Mouse (Mus musculus) spleen, adult 2 months (tissue): ENCODE measurements around the gene Foxs1. TPM values are rescaled to one million over a fixed set of nuclear protein-coding genes. Genes with fewer than 3 reads are reported as not detected.

Experiments
- DNase-seq, 2 experiments: peaks; one replicate each; pipeline versions ENCODE4 v3.0.0 to v3.0.0-alpha.2; 2012 to 2021; ENCODE audit warnings: low spot score in 2 of 2, low read depth in 1 of 2
- H3K27ac ChIP-seq: fragments of 200-500 bp; 2 replicates; pipeline ENCODE4 v1.5.1; 2012; ENCODE audit warnings: low read length, inconsistent platforms; ENCODE audit not compliant: insufficient read depth
- H3K27me3 ChIP-seq: fragments of 200-500 bp; 2 replicates; pipeline ENCODE4 v1.6.1; 2012; ENCODE audit warnings: mild to moderate bottlenecking, moderate library complexity, low read length, inconsistent platforms; ENCODE audit not compliant: control insufficient read depth, insufficient read depth
- H3K36me3 ChIP-seq: fragments of 200-500 bp; 2 replicates; pipeline ENCODE4 v1.6.1; 2012; ENCODE audit warnings: mild to moderate bottlenecking, low read length, inconsistent platforms; ENCODE audit not compliant: control insufficient read depth, insufficient read depth
- H3K4me1 ChIP-seq: fragments of 200-500 bp; 2 replicates; pipeline ENCODE4 v1.6.1; 2011; ENCODE audit warnings: inconsistent platforms; ENCODE audit not compliant: control insufficient read depth, insufficient read depth, insufficient read length
- H3K4me3 ChIP-seq: fragments of 200-500 bp; 2 replicates; pipeline ENCODE4 v1.5.1; 2011; ENCODE audit warnings: mild to moderate bottlenecking, inconsistent platforms; ENCODE audit not compliant: insufficient read depth, insufficient read length; ENCODE audit errors: extremely low read depth
- CTCF ChIP-seq: fragments of 200-500 bp; IDR thresholded peaks from 2 replicates; pipeline ENCODE4 v1.5.1; 2011; ENCODE audit warnings: mild to moderate bottlenecking, inconsistent platforms; ENCODE audit not compliant: insufficient read depth, insufficient read length, insufficient replicate concordance; ENCODE audit errors: extremely low read depth
- POLR2A ChIP-seq: fragments of 200-500 bp; IDR thresholded peaks from 2 replicates; pipeline ENCODE4 v1.6.1; 2011; ENCODE audit warnings: low read depth, low read length, inconsistent platforms
- WGBS: fragments of 180-500 bp; shearing (Covaris S2); methylation state at CpG from one replicate; pipeline ENCODE4 v1.1.7; 2018; 5-methylcytosine and 5-hydroxymethylcytosine counted together
- polyA plus RNA-seq: library from polyadenylated mRNA; depleted of rRNA; stranded (reverse); fragments of >200 nt; gene quantifications from 2 replicates; pipeline ENCODE4 v1.2.3, GENCODE M21; 2012

The Foxs1 gene
- polyA plus RNA-seq, 1 experiment: 12.6 TPM

- no peak overlapping the region for H3K4me3 ChIP-seq
- no peaks in the 10 kb centered on the region for H3K36me3 ChIP-seq
- WGBS: 17% methylated on average over 5 of the region's 5 CpGs
- peak overlapping the region; percentile 5; the same call in 1 of the 2 replicates for H3K27ac ChIP-seq
- no peak for TF ChIP-seq CTCF
- no peak for TF ChIP-seq POLR2A
- no peak for DNase-seq
- H3K27me3 ChIP-seq: no peaks in the 10 kb centered on the region
- peaks cover 11% of the 10 kb centered on the region; the same call in 1 of the 2 replicates for H3K4me1 ChIP-seq
Measured at GRCm38 (mm10) chr2:152904127-152904643, 28.8 kb downstream of the Foxs1 start.

DNA sequence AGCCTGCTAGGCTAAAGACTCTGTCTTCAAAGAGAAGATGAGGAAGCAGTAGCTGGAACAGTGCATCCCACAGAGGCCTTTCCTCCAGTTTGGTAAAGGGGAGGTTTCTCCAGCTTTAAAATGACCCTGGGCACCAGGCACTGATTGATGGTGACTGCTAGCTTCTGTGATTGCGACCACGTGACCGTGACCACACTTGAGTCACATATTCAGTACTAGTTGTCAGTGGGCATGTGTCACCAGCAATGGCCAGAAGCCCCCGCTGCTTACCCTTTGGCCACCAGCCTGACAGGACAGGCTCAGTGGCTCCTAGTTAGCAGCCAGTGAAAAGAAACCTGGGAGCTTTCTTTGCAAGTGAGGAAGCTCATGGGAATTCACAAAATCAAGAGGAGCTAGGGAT lies 29.4 kb downstream of the Foxs1 start:
- WGBS: 62% methylated on average over 4 of the region's 4 CpGs
- H3K4me1 ChIP-seq: peaks cover 11% of the 10 kb centered on the region; the same call in 1 of the 2 replicates
- no peaks in the 10 kb centered on the region for H3K27me3 ChIP-seq

DNA sequence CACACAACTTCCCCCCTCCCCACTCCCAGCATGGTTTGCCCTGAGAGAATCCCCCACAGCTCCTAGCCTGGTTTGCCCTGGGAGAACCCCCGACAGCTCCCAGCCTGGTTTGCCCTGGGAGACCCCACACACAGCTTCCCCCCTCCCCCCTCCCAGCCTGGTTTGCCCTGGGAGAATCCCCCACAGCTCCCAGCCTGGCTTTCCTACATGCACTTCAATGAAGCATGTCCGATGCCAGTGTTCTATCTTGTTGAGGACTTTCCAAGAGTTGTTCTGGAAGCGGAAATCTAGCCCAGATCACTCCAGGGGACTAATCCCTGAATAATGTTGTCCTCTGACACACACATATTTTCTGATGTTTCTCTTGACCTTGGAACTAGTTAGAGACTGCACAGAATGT lies 30.4 kb downstream of the Foxs1 start:
- no peaks in the 10 kb centered on the region for H3K36me3 ChIP-seq
- TF ChIP-seq CTCF (no peak), POLR2A (no peak)
- H3K4me3 ChIP-seq: no peak overlapping the region
- H3K4me1 ChIP-seq: peaks cover 11% of the 10 kb centered on the region; the same call in 1 of the 2 replicates
- whole genome bisulfite sequencing: 78% methylated on average over 3 of the region's 3 CpGs
- H3K27me3 ChIP-seq: no peaks in the 10 kb centered on the region
- DNase-seq: no peak
- no peak overlapping the region for H3K27ac ChIP-seq

More for the DNA sequence above, 29.4 kb downstream of the Foxs1 start:
- TF ChIP-seq CTCF (no peak), POLR2A (no peak)
- no peak for DNase-seq
- Histone ChIP-seq H3K27ac (peak overlapping the region; percentile 5; the same call in 1 of the 2 replicates), H3K4me3 (no peak overlapping the region), H3K36me3 (no peaks in the 10 kb centered on the region)

GRCm38 (mm10) chr2:152901296-152901695 lies 31.7 kb downstream of the Foxs1 start:
- H3K4me3 ChIP-seq: no peak overlapping the region
- DNase-seq: no peak

DNA sequence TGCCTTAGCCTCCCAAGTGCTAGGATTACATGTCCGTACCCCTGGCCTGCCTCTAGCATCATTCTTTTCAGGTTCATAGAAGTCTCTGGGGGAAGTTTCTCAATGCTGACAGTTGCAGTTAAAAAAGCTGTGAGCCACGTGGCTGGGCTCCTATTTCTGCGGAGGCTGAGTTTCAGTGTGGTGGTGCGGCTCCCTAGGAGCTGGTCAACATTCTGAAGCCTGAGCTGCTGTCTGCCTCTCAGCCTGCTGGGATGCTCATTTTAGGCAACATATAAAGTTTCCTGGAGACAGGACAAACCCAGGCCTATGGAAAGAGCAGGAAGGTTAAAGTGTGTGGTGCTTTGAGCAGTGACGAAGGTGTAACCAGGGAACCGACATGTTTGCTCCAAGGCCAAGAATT lies 34.0 kb downstream of the Foxs1 start:
- H3K27me3 ChIP-seq: no peaks in the 10 kb centered on the region
- H3K4me1 ChIP-seq: no peaks in the 10 kb centered on the region; the same call in 1 of the 2 replicates
- no peak for DNase-seq
- H3K36me3 ChIP-seq: no peaks in the 10 kb centered on the region
- 87% methylated on average over 6 of the region's 6 CpGs for WGBS
- no peak overlapping the region for H3K4me3 ChIP-seq
- TF ChIP-seq POLR2A (no peak), CTCF (no peak)
- no peak overlapping the region for H3K27ac ChIP-seq

More at GRCm38 (mm10) chr2:152901296-152901695, 31.7 kb downstream of the Foxs1 start:
- Histone ChIP-seq H3K4me1 (peaks cover 2% of the 10 kb centered on the region; the same call in 1 of the 2 replicates), H3K27me3 (no peaks in the 10 kb centered on the region), H3K36me3 (no peaks in the 10 kb centered on the region), H3K27ac (no peak overlapping the region)
- no peak for TF ChIP-seq POLR2A
- TF ChIP-seq CTCF: no peak
- WGBS: 94% methylated on average over 15 of the region's 15 CpGs

DNA sequence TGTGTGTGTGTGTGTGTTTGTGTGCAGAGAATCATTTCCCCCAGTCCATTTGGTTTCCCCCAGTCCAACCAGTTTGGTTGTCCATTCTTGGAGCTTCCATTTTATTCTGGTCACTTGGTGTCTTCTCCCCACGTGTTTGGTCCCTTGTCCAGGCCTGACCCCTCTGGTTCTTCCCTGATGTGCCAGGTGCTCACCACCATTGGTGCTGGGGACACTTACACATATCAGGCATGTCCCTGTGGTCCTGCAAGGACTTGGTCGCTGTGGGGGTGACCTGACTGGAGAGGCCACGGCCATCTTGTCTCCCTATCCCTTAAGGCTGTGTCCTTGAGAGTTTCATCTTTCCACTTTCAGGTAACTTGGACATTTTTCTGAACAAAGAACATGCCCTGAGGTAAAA lies 36.1 kb downstream of the Foxs1 start:
- no peak overlapping the region for H3K27ac ChIP-seq
- 90% methylated on average over 3 of the region's 3 CpGs for WGBS
- H3K4me1 ChIP-seq: no peaks in the 10 kb centered on the region
- peaks cover 6% of the 10 kb centered on the region; the same call in 1 of the 2 replicates for H3K36me3 ChIP-seq
- no peak for TF ChIP-seq POLR2A
- no peak for TF ChIP-seq CTCF
- no peaks in the 10 kb centered on the region for H3K27me3 ChIP-seq
- DNase-seq: no peak
- H3K4me3 ChIP-seq: no peak overlapping the region

DNA sequence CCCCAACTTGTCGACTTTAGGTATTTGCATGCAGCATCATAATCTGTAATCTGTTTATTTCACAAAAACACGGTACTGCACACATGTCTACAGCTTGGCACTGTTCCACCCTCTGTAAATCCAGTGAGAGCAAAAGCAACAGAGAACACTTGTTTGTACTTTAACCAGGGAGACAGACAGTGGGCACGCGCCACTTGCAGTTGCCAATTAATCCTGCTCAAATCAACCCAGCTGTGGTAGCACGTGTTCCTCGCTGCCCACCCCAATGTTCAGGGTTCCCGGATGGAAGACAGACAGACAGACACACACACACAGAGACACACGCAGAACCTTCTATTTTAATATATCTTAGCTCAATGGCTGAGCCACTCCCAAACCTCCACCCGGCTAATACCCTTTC lies 37.2 kb downstream of the Foxs1 start:
- no peak for TF ChIP-seq POLR2A
- no peak for TF ChIP-seq CTCF
- DNase-seq: no peak
- H3K4me1 ChIP-seq: no peaks in the 10 kb centered on the region
- H3K36me3 ChIP-seq: peaks cover 10% of the 10 kb centered on the region; the same call in 1 of the 2 replicates
- H3K27ac ChIP-seq: no peak overlapping the region
- no peak overlapping the region for H3K4me3 ChIP-seq
- no peaks in the 10 kb centered on the region for H3K27me3 ChIP-seq
- WGBS: 94% methylated on average over 9 of the region's 9 CpGs
